Mouse (Mus musculus) ES-Bruce4 (cell line): ENCODE measurements around the gene Phlda3. TPM values are rescaled to one million over a fixed set of nuclear protein-coding genes. Genes with fewer than 3 reads are reported as not detected.

Experiments used
- H3K27ac ChIP-seq: 2 replicates; pipeline ENCODE4 v1.5.1; 2012; ENCODE audit warnings: low read length, inconsistent platforms; ENCODE audit not compliant: insufficient read depth
- H3K27me3 ChIP-seq: 2 replicates; pipeline ENCODE4 v1.6.1; 2012; ENCODE audit warnings: mild to moderate bottlenecking, low read length, inconsistent platforms; ENCODE audit not compliant: control insufficient read depth, poor library complexity, insufficient read depth, severe bottlenecking
- H3K36me3 ChIP-seq: 2 replicates; pipeline ENCODE4 v1.6.1; 2012; ENCODE audit warnings: inconsistent platforms, mild to moderate bottlenecking, low read length, moderate library complexity; ENCODE audit not compliant: control insufficient read depth, poor library complexity, insufficient read depth, severe bottlenecking
- H3K4me1 ChIP-seq: one replicate; pipeline ENCODE4 v1.8.1; 2011; ENCODE audit warnings: low read length; ENCODE audit not compliant: control insufficient read depth, insufficient read depth
- H3K4me3 ChIP-seq: 2 replicates; pipeline ENCODE4 v1.5.1; 2011; ENCODE audit warnings: low read depth, mild to moderate bottlenecking, low read length
- H3K9ac ChIP-seq: 2 replicates; pipeline ENCODE4 v1.6.1; 2012; ENCODE audit warnings: low read depth, mild to moderate bottlenecking, inconsistent platforms; ENCODE audit not compliant: poor library complexity, severe bottlenecking
- H3K9me3 ChIP-seq: replicated peaks from 2 replicates; pipeline ENCODE4 v1.6.1; 2012; ENCODE audit warnings: mild to moderate bottlenecking, low read length, inconsistent platforms; ENCODE audit not compliant: control insufficient read depth, poor library complexity, insufficient read depth, severe bottlenecking
- CTCF ChIP-seq: IDR thresholded peaks from one replicate; pipeline ENCODE4 v1.8.1; 2011; ENCODE audit warnings: low read depth, low read length
- EP300 ChIP-seq: IDR thresholded peaks from 2 replicates; pipeline ENCODE4 v1.6.1; 2011; ENCODE audit warnings: low read depth, low read length; ENCODE audit not compliant: insufficient read depth
- POLR2A ChIP-seq: IDR thresholded peaks from one replicate; pipeline ENCODE4 v1.8.1; 2011; ENCODE audit warnings: low read length; ENCODE audit not compliant: insufficient read depth
- polyA plus RNA-seq: library from polyadenylated mRNA; stranded (reverse); fragments of >200 nt; gene quantifications from 2 replicates; pipeline ENCODE4 v1.2.4, GENCODE M21; 2011; ENCODE audit warnings: low read depth; ENCODE audit not compliant: missing spikeins, insufficient read depth, insufficient read length

Gene Phlda3
- polyA plus RNA-seq, 1 experiment = 88.1 TPM

GRCm38 (mm10) chr1:135813071-135813470, 47.2 kb downstream of the Phlda3 start:
- Histone ChIP-seq H3K36me3 (no peaks in the 10 kb centered on the region), H3K27ac (no peak overlapping the region), H3K4me3 (no peak overlapping the region), H3K9me3 (no peaks in the 10 kb centered on the region), H3K9ac (no peak overlapping the region), H3K4me1 (no peaks in the 10 kb centered on the region), H3K27me3 (0 out of 2 replicates have a peak, but pooled peaks cover under 1% of the 10 kb centered on the region)
- TF ChIP-seq CTCF (no peak), EP300 (no peak), POLR2A (no peak)

DNA sequence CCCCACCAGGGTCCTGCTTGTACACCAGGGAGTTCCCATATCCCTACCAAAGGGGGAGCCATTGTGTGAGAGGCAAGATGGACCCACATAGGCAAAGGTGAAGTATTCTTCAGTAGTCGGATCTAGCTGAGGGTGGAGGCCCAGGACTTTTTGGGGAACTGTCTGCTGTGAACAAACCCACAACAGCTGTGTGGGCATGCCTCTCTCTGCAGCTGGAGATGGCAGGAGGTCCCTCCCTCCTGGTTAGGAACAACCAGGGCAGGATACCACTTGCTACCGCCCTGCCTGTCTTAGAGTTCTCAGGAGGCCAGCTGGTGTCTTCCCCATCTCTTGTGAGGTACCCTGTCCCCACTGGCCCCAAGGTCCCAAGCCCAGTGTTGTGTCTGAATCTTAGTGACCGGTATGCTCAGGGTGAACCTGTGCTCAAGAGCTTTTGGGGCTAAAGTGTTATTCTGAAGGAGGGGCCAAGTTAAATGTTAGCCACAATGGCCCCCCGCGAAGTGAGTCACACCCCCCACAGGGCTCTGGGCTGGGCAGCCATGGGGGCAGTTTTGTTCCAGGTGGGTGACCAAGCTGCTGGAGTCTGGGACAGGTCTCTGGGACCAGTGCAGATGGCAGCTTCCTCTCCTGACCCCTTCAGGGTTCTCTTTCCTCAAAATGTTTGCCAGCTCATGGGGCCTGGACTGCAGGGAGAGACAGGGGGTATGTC, 47.9 kb downstream of the Phlda3 start:
- no peak overlapping the region for H3K9ac ChIP-seq
- 0 out of 2 replicates have a peak, but pooled peaks cover 5% of the 10 kb centered on the region for H3K27me3 ChIP-seq
- H3K4me3 ChIP-seq = no peak overlapping the region
- no peaks in the 10 kb centered on the region for H3K4me1 ChIP-seq
- no peaks in the 10 kb centered on the region for H3K9me3 ChIP-seq
- no peaks in the 10 kb centered on the region for H3K36me3 ChIP-seq
- TF ChIP-seq POLR2A = no peak
- no peak overlapping the region for H3K27ac ChIP-seq

DNA sequence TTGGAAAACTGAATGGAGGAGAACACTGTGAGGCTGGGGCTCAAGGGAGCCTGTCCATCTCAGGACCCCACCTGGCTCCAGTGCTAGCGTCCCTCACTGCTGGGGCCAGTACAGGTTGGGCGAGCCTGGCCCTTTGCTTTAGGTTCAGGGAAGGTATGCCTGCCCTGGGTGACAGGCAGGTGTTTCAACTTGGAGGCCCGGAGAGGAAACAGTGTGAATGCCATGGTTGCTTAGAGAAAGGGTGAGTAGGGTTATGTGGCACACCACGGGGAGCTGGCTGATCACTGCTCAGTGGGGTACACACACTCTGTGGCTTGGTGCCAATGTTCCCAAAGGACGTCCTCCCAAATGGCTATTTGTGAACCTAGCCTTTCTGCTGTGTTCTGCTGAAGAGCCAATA, 48.6 kb downstream of the Phlda3 start:
- Histone ChIP-seq H3K4me3 (no peak overlapping the region), H3K9me3 (no peaks in the 10 kb centered on the region), H3K36me3 (no peaks in the 10 kb centered on the region), H3K4me1 (no peaks in the 10 kb centered on the region), H3K27ac (no peak overlapping the region), H3K27me3 (0 out of 2 replicates have a peak, but pooled peaks cover 5% of the 10 kb centered on the region), H3K9ac (no peak overlapping the region)
- no peak for TF ChIP-seq POLR2A
- no peak for TF ChIP-seq EP300
- TF ChIP-seq CTCF = no peak

DNA sequence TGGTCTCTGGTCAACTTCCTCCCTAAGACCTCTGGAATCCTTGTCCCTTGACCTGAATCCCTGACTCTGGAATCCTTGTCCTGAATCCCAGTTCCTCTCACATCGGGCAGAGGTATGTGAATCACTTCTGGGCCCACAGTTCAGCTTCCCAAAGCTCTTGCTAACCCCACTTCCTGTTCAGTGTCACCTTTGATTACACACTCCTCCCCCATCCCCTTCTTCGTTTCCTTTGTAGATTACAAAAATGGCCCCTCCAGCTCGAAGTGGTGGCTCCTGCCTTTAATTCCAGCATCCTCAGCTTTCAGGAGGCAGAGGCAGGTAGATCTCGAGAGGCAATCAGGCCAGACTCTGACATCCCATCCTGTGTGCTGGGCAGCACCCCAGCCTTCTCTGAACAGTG, 51.7 kb downstream of the Phlda3 start:
- H3K36me3 ChIP-seq = no peaks in the 10 kb centered on the region
- H3K9ac ChIP-seq = peak overlapping the region; percentile 86; the same call in 1 of the 2 replicates
- no peak overlapping the region for H3K4me3 ChIP-seq
- H3K27ac ChIP-seq = no peak overlapping the region
- TF ChIP-seq POLR2A (no peak), CTCF (no peak), EP300 (no peak)
- H3K9me3 ChIP-seq = no peaks in the 10 kb centered on the region
- H3K27me3 ChIP-seq = 0 out of 2 replicates have a peak, but pooled peaks cover 7% of the 10 kb centered on the region
- peaks cover 8% of the 10 kb centered on the region for H3K4me1 ChIP-seq

DNA sequence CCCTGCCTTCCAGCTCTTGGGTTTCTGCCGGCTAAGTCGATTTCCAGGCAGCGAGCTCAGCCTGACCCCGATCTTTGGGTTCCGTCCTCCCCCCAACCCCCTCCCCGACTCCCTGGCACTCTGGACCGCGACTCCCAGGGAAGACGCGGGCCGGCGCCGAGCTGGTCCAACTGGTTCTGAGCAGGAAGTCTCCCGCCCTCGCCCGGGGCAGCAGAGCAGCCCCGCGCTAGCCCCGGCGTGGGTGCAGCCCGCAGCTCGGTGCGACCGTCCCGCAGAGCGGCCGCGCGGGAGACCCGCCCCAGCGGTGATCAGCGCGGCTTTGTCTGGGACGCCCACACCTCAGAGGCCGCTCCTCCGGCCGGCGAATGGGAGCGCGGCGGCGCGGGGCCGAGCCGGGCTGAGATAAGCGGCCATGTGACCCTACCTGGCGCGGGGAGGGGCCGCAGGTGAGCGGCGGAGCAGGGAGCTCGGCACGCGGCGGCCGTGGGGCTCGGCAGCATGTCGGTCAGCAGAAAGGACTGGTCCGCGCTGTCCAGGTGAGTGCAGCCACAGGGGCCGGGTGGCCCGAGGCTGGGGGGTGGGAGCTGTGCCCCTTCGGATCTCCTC, 52.7 kb downstream of the Phlda3 start, which contains the start of gene Lad1:
TSS of gene Lad1 (plus strand) at position 118 of the 606 bp plus-strand sequence.
- no peaks in the 10 kb centered on the region for H3K36me3 ChIP-seq
- H3K9me3 ChIP-seq = no peaks in the 10 kb centered on the region
- H3K27me3 ChIP-seq = 0 out of 2 replicates have a peak, but pooled peaks cover 7% of the 10 kb centered on the region
- TF ChIP-seq POLR2A = peak; percentile 32
- no peak for TF ChIP-seq CTCF
- no peak for TF ChIP-seq EP300
- peak within 1 kb of the TSS; percentile 58 for H3K4me3 ChIP-seq
- peak within 1 kb of the TSS; percentile 86 for H3K9ac ChIP-seq
- peaks cover 10% of the 10 kb centered on the region for H3K4me1 ChIP-seq
- H3K27ac ChIP-seq = no peak within 1 kb of the TSS

Other genes with a start within 250 kb of the Phlda3 start
- gene Nav1, start 158.8 kb upstream of the Phlda3 start, polyA plus RNA-seq = 31.7 and 34.2 TPM in 2 replicates
- gene Csrp1, start 46.1 kb upstream of the Phlda3 start, polyA plus RNA-seq = 178 and 190 TPM in 2 replicates
- 0.53 and 1.0 TPM in 2 replicates for gene Tnni1, start 13.3 kb downstream of the Phlda3 start, polyA plus RNA-seq
- 20.5 and 25.1 TPM in 2 replicates for gene Lad1, start 52.5 kb downstream of the Phlda3 start, polyA plus RNA-seq
- 1.2 and 1.6 TPM in 2 replicates for gene Tnnt2, start 70.2 kb downstream of the Phlda3 start, polyA plus RNA-seq
- not detected in 2 replicates for gene Pkp1, start 153.1 kb downstream of the Phlda3 start, polyA plus RNA-seq
- gene Igfn1, start 240.2 kb downstream of the Phlda3 start, polyA plus RNA-seq = not detected in 2 replicates
- gene Tmem9, start 242.0 kb downstream of the Phlda3 start, polyA plus RNA-seq = 61.1 and 62.1 TPM in 2 replicates